Mouse (Mus musculus): ENCODE results near the gene Tek. TPM values are rescaled to one million over a fixed set of nuclear protein-coding genes. Genes with fewer than 3 reads are reported as not detected.

Gene Tek
- polyA plus RNA-seq, 1 experiment from 2014 or later, result 29.0 TPM

GRCm38 (mm10) chr4:94837061-94837460, 98.0 kb downstream of the Tek start:
- no peak for ATAC-seq (ENCODE audit: low FRiP score, low TSS enrichment)
- Histone ChIP-seq H3K4me3 (ENCODE audit: low read length) (no peak overlapping the region), H3K9ac (ENCODE audit: low read depth, low read length) (no peak overlapping the region), H3K4me2 (replicated peaks; ENCODE audit: low read depth, low read length) (no peak overlapping the region), H3K27ac (ENCODE audit: low read depth, low read length) (no peak overlapping the region), H3K9me3 (ENCODE audit: control insufficient read depth, low read length) (no peaks in the 10 kb centered on the region), H3K4me1 (ENCODE audit: control insufficient read depth, insufficient read depth, low read length) (no peaks in the 10 kb centered on the region), H3K36me3 (ENCODE audit: control insufficient read depth, insufficient read depth, low read length) (no peaks in the 10 kb centered on the region), H3K27me3 (ENCODE audit: control insufficient read depth, insufficient read depth, low read length) (no peaks in the 10 kb centered on the region)
- WGBS, result 46% methylated on average over 7 of the region's 7 CpGs

- 72% methylated on average over 7 of the region's 7 CpGs for WGBS
Observed at GRCm38 (mm10) chr4:94853301-94853700, 114.2 kb downstream of the Tek start.

GRCm38 (mm10) chr4:94854270-94854669, 115.2 kb downstream of the Tek start:
- no peaks in the 10 kb centered on the region for H3K36me3 ChIP-seq (ENCODE audit: control insufficient read depth, insufficient read depth, low read length)
- WGBS, result 63% methylated on average over 3 of the region's 3 CpGs
- no peak overlapping the region for H3K27ac ChIP-seq (ENCODE audit: low read depth, low read length)
- H3K4me1 ChIP-seq (ENCODE audit: control insufficient read depth, insufficient read depth, low read length), result no peaks in the 10 kb centered on the region
- H3K4me3 ChIP-seq (ENCODE audit: low read length), result no peak overlapping the region
- H3K9ac ChIP-seq (ENCODE audit: low read depth, low read length), result no peak overlapping the region
- no peak overlapping the region for H3K4me2 ChIP-seq (replicated peaks; ENCODE audit: low read depth, low read length)
- ATAC-seq (ENCODE audit: low FRiP score, low TSS enrichment), result no peak
- no peaks in the 10 kb centered on the region for H3K27me3 ChIP-seq (ENCODE audit: control insufficient read depth, insufficient read depth, low read length)
- H3K9me3 ChIP-seq (ENCODE audit: control insufficient read depth, low read length), result no peaks in the 10 kb centered on the region

More at GRCm38 (mm10) chr4:94853301-94853700, 114.2 kb downstream of the Tek start:
- H3K9ac ChIP-seq (ENCODE audit: low read depth, low read length), result no peak overlapping the region
- H3K27me3 ChIP-seq (ENCODE audit: control insufficient read depth, insufficient read depth, low read length), result no peaks in the 10 kb centered on the region
- no peak overlapping the region for H3K27ac ChIP-seq (ENCODE audit: low read depth, low read length)
- ATAC-seq (ENCODE audit: low FRiP score, low TSS enrichment), result no peak
- no peaks in the 10 kb centered on the region for H3K4me1 ChIP-seq (ENCODE audit: control insufficient read depth, insufficient read depth, low read length)
- no peak overlapping the region for H3K4me2 ChIP-seq (replicated peaks; ENCODE audit: low read depth, low read length)
- no peak overlapping the region for H3K4me3 ChIP-seq (ENCODE audit: low read length)
- H3K9me3 ChIP-seq (ENCODE audit: control insufficient read depth, low read length), result no peaks in the 10 kb centered on the region
- H3K36me3 ChIP-seq (ENCODE audit: control insufficient read depth, insufficient read depth, low read length), result no peaks in the 10 kb centered on the region

GRCm38 (mm10) chr4:94855201-94855600, 116.1 kb downstream of the Tek start:
- WGBS, result 50% methylated on average over 3 of the region's 3 CpGs
- Histone ChIP-seq H3K27ac (ENCODE audit: low read depth, low read length) (no peak overlapping the region), H3K9me3 (ENCODE audit: control insufficient read depth, low read length) (no peaks in the 10 kb centered on the region), H3K4me3 (ENCODE audit: low read length) (no peak overlapping the region), H3K4me2 (replicated peaks; ENCODE audit: low read depth, low read length) (no peak overlapping the region), H3K27me3 (ENCODE audit: control insufficient read depth, insufficient read depth, low read length) (no peaks in the 10 kb centered on the region), H3K4me1 (ENCODE audit: control insufficient read depth, insufficient read depth, low read length) (no peaks in the 10 kb centered on the region), H3K36me3 (ENCODE audit: control insufficient read depth, insufficient read depth, low read length) (no peaks in the 10 kb centered on the region), H3K9ac (ENCODE audit: low read depth, low read length) (no peak overlapping the region)
- ATAC-seq (ENCODE audit: low FRiP score, low TSS enrichment), result no peak

GRCm38 (mm10) chr4:94900744-94901143, 161.7 kb downstream of the Tek start:
- H3K27me3 ChIP-seq (ENCODE audit: control insufficient read depth, insufficient read depth, low read length), result no peaks in the 10 kb centered on the region
- no peaks in the 10 kb centered on the region for H3K36me3 ChIP-seq (ENCODE audit: control insufficient read depth, insufficient read depth, low read length)
- no peak for ATAC-seq (ENCODE audit: low FRiP score, low TSS enrichment)
- H3K9me3 ChIP-seq (ENCODE audit: control insufficient read depth, low read length), result no peaks in the 10 kb centered on the region
- H3K27ac ChIP-seq (ENCODE audit: low read depth, low read length), result no peak overlapping the region
- 22% methylated on average over 2 of the region's 2 CpGs for WGBS
- no peaks in the 10 kb centered on the region for H3K4me1 ChIP-seq (ENCODE audit: control insufficient read depth, insufficient read depth, low read length)
- H3K4me2 ChIP-seq (replicated peaks; ENCODE audit: low read depth, low read length), result no peak overlapping the region
- H3K9ac ChIP-seq (ENCODE audit: low read depth, low read length), result no peak overlapping the region
- no peak overlapping the region for H3K4me3 ChIP-seq (ENCODE audit: low read length)

- Histone ChIP-seq H3K4me2 (replicated peaks; ENCODE audit: low read depth, low read length) (no peak overlapping the region), H3K9ac (ENCODE audit: low read depth, low read length) (no peak overlapping the region), H3K27me3 (ENCODE audit: control insufficient read depth, insufficient read depth, low read length) (no peaks in the 10 kb centered on the region), H3K9me3 (ENCODE audit: control insufficient read depth, low read length) (no peaks in the 10 kb centered on the region), H3K4me1 (ENCODE audit: control insufficient read depth, insufficient read depth, low read length) (no peaks in the 10 kb centered on the region), H3K4me3 (ENCODE audit: low read length) (no peak overlapping the region), H3K36me3 (ENCODE audit: control insufficient read depth, insufficient read depth, low read length) (no peaks in the 10 kb centered on the region), H3K27ac (ENCODE audit: low read depth, low read length) (no peak overlapping the region)
- no peak for ATAC-seq (ENCODE audit: low FRiP score, low TSS enrichment)
- 70% methylated on average over 3 of the region's 3 CpGs for WGBS
Observed at GRCm38 (mm10) chr4:94901780-94902179, 162.7 kb downstream of the Tek start.

Other genes with a start within 250 kb of the Tek start
- not detected in 2 replicates for gene Gm10306, start 182.7 kb upstream of the Tek start, polyA plus RNA-seq (2014; fragmentation: Nextera tagmentation; extraction: Ambion mirVana)
- 25.1 and 25.8 TPM in 2 replicates for gene Caap1, start 182.5 kb upstream of the Tek start, polyA plus RNA-seq (2014; fragmentation: Nextera tagmentation; extraction: Ambion mirVana)
- gene Plaa, start 136.0 kb upstream of the Tek start, polyA plus RNA-seq (2014; fragmentation: Nextera tagmentation; extraction: Ambion mirVana), result 57.4 and 83.2 TPM in 2 replicates
- gene Ift74, start 124.8 kb upstream of the Tek start, polyA plus RNA-seq (2014; fragmentation: Nextera tagmentation; extraction: Ambion mirVana), result 51.7 and 64.6 TPM in 2 replicates
- 1.1 and 1.2 TPM in 2 replicates for gene Lrrc19, start 89.1 kb upstream of the Tek start, polyA plus RNA-seq (2014; fragmentation: Nextera tagmentation; extraction: Ambion mirVana)
- gene Eqtn, start 189.6 kb downstream of the Tek start, polyA plus RNA-seq (2014; fragmentation: Nextera tagmentation; extraction: Ambion mirVana), result not detected in 2 replicates
- gene Mysm1, start 239.8 kb downstream of the Tek start, polyA plus RNA-seq (2014; fragmentation: Nextera tagmentation; extraction: Ambion mirVana), result 24.8 and 41.1 TPM in 2 replicates

Measured in kidney, embryonic 14.5 days (tissue).